Mouse (Mus musculus) E14TG2a.4 (cell line): Measurements from ENCODE around the gene Erich6.
A peak's percentile ranks its signal among the peaks of the same experiment; 100 is the strongest.

Experiments used
- H3K27me3 ChIP-seq: 2 replicates; pipeline ENCODE4 v1.6.1; 2014; ENCODE audit warnings: low read length, control low read depth; ENCODE audit not compliant: insufficient read depth
- H3K36me3 ChIP-seq: 2 replicates; pipeline ENCODE4 v1.6.1; 2014; ENCODE audit warnings: low read length, control low read depth; ENCODE audit not compliant: insufficient read depth
- H3K4me1 ChIP-seq: replicated peaks from 2 replicates; pipeline ENCODE4 v1.6.1; 2014; ENCODE audit warnings: low read depth, low read length, control low read depth
- H3K4me3 ChIP-seq: replicated peaks from 2 replicates; pipeline ENCODE4 v1.5.1; 2014; ENCODE audit warnings: mild to moderate bottlenecking, low read length
- H3K9me3 ChIP-seq: 2 replicates; pipeline ENCODE4 v1.6.1; 2014; ENCODE audit warnings: low read length, control low read depth
- CTCF ChIP-seq: conservative IDR thresholded peaks from 2 replicates; pipeline ENCODE4 v1.5.1; 2014; ENCODE audit warnings: low read length
- NANOG ChIP-seq: IDR thresholded peaks from 2 replicates; pipeline ENCODE4 v1.6.1; 2014; ENCODE audit warnings: borderline replicate concordance, low read length, mixed read lengths
- POU5F1 ChIP-seq: IDR thresholded peaks from 2 replicates; pipeline ENCODE4 v1.6.1; 2014; ENCODE audit warnings: low read length, borderline replicate concordance

Erich6 gene

GRCm38 (mm10) chr3:58678905-58679304 lies 41.9 kb upstream of the Erich6 start:
- H3K27me3 ChIP-seq = no peaks in the 10 kb centered on the region
- no peak overlapping the region for H3K4me3 ChIP-seq
- TF ChIP-seq NANOG = no peak
- TF ChIP-seq POU5F1 = no peak
- TF ChIP-seq CTCF = no peak
- peaks cover 12% of the 10 kb centered on the region; the same call in 1 of the 2 replicates for H3K36me3 ChIP-seq
- peaks cover 17% of the 10 kb centered on the region for H3K4me1 ChIP-seq
- no peaks in the 10 kb centered on the region for H3K9me3 ChIP-seq

GRCm38 (mm10) chr3:58678384-58678783 lies 41.4 kb upstream of the Erich6 start:
- Histone ChIP-seq H3K9me3 (no peaks in the 10 kb centered on the region), H3K36me3 (peaks cover 12% of the 10 kb centered on the region; the same call in 1 of the 2 replicates), H3K4me3 (no peak overlapping the region), H3K27me3 (no peaks in the 10 kb centered on the region), H3K4me1 (peaks cover 17% of the 10 kb centered on the region)
- no peak for TF ChIP-seq CTCF
- no peak for TF ChIP-seq POU5F1
- no peak for TF ChIP-seq NANOG

- Histone ChIP-seq H3K4me3 (no peak overlapping the region), H3K9me3 (no peaks in the 10 kb centered on the region), H3K36me3 (peaks cover 12% of the 10 kb centered on the region; the same call in 1 of the 2 replicates), H3K4me1 (peaks cover 20% of the 10 kb centered on the region), H3K27me3 (no peaks in the 10 kb centered on the region)
- TF ChIP-seq CTCF (no peak), POU5F1 (no peak), NANOG (no peak)
Observed at GRCm38 (mm10) chr3:58677615-58678014, 40.6 kb upstream of the Erich6 start.

GRCm38 (mm10) chr3:58673295-58673694 lies 36.3 kb upstream of the Erich6 start:
- Histone ChIP-seq H3K4me3 (no peak overlapping the region), H3K9me3 (no peaks in the 10 kb centered on the region), H3K27me3 (no peaks in the 10 kb centered on the region), H3K36me3 (peaks cover 12% of the 10 kb centered on the region; the same call in 1 of the 2 replicates), H3K4me1 (peaks cover 28% of the 10 kb centered on the region)
- TF ChIP-seq POU5F1 (no peak), NANOG (no peak), CTCF (no peak)

- no peak overlapping the region for H3K4me3 ChIP-seq
- H3K36me3 ChIP-seq = peaks cover 12% of the 10 kb centered on the region; the same call in 1 of the 2 replicates
- peaks cover 25% of the 10 kb centered on the region for H3K4me1 ChIP-seq
- H3K9me3 ChIP-seq = no peaks in the 10 kb centered on the region
- TF ChIP-seq CTCF (no peak), POU5F1 (no peak), NANOG (no peak)
- H3K27me3 ChIP-seq = no peaks in the 10 kb centered on the region
Observed at GRCm38 (mm10) chr3:58672481-58673183, 35.6 kb upstream of the Erich6 start.

GRCm38 (mm10) chr3:58671616-58672250 lies 34.7 kb upstream of the Erich6 start:
- Histone ChIP-seq H3K27me3 (no peaks in the 10 kb centered on the region), H3K4me1 (peaks cover 16% of the 10 kb centered on the region), H3K9me3 (no peaks in the 10 kb centered on the region), H3K4me3 (no peak overlapping the region), H3K36me3 (peaks cover 12% of the 10 kb centered on the region; the same call in 1 of the 2 replicates)
- TF ChIP-seq NANOG (no peak; the same call in 1 of the 2 replicates), CTCF (no peak), POU5F1 (no peak)

GRCm38 (mm10) chr3:58663970-58664369 lies 27.0 kb upstream of the Erich6 start:
- no peaks in the 10 kb centered on the region for H3K27me3 ChIP-seq
- H3K36me3 ChIP-seq = no peaks in the 10 kb centered on the region
- peaks cover 18% of the 10 kb centered on the region for H3K9me3 ChIP-seq
- H3K4me3 ChIP-seq = no peak overlapping the region
- no peak for TF ChIP-seq POU5F1
- no peak for TF ChIP-seq NANOG
- TF ChIP-seq CTCF = no peak
- no peaks in the 10 kb centered on the region for H3K4me1 ChIP-seq

- 0 out of 2 replicates have a peak, but pooled peaks cover 2% of the 10 kb centered on the region for H3K4me1 ChIP-seq
- H3K9me3 ChIP-seq = peaks cover 19% of the 10 kb centered on the region
- TF ChIP-seq POU5F1 = no peak
- TF ChIP-seq NANOG = no peak
- TF ChIP-seq CTCF = no peak
- no peaks in the 10 kb centered on the region for H3K27me3 ChIP-seq
- no peak overlapping the region for H3K4me3 ChIP-seq
- H3K36me3 ChIP-seq = no peaks in the 10 kb centered on the region
Observed at GRCm38 (mm10) chr3:58660636-58661035, 23.6 kb upstream of the Erich6 start.

GRCm38 (mm10) chr3:58657356-58657755 lies 20.3 kb upstream of the Erich6 start:
- peaks cover 17% of the 10 kb centered on the region for H3K9me3 ChIP-seq
- TF ChIP-seq NANOG = no peak
- TF ChIP-seq POU5F1 = no peak
- TF ChIP-seq CTCF = peak; percentile 44; the same call in 1 of the 2 replicates
- no peak overlapping the region for H3K4me3 ChIP-seq
- no peaks in the 10 kb centered on the region for H3K36me3 ChIP-seq
- H3K27me3 ChIP-seq = no peaks in the 10 kb centered on the region
- 0 out of 2 replicates have a peak, but pooled peaks cover 4% of the 10 kb centered on the region for H3K4me1 ChIP-seq
